Mouse (Mus musculus) heart, adult 2 months (tissue): ENCODE data around the gene Atp6v1a.

Experiments
- CTCF ChIP-seq: fragments of 200-600 bp; IDR thresholded peaks from 2 replicates; pipeline ENCODE4 v1.8.1; 2022; ENCODE audit warnings: antibody characterized with exemption, mild to moderate bottlenecking, moderate library complexity
- POLR2A ChIP-seq: fragments of 200-500 bp; IDR thresholded peaks from 2 replicates; pipeline ENCODE4 v1.6.1; 2011; ENCODE audit warnings: mild to moderate bottlenecking, low read depth, low read length, control low read depth; ENCODE audit not compliant: insufficient read depth

DNA sequence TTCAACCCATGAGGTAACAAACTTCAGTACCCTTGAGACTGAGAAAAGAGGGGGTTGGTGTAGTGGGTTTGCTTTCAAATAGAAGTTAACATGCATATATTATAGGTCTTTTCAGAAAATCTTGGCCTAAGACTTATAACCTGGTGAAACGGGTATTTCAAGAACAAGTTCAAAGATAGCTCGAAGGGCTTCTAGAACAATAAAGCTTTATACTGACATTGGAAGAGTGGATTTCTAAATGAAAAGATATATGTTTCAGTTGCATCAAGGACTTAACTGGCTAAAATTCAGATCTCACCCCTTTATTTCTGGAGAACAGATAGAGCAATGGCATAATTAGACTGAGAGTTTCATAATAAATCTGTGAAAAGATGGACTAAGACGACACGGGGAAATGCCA lies 29.5 kb upstream of the Atp6v1a start:
- TF ChIP-seq CTCF: no peak
- TF ChIP-seq POLR2A: no peak
